Mouse (Mus musculus) monocyte, adult 2 months (primary cell): ENCODE measurements around the gene Mmd.

Experiments
- DNase-seq, 2 experiments: peaks; one replicate each; pipeline ENCODE4 v3.0.0; 2022; ENCODE audit warnings: low spot score in 2 of 2, low read depth in 1 of 2

Gene Mmd

GRCm38 (mm10) chr11:90249025-90249650, at the start of gene Mmd:
Gene Mmd, plus strand, starts transcription at chr11:90249456.
- peak; percentile 93 to 98 for DNase-seq

GRCm38 (mm10) chr11:90200826-90201225, 48.4 kb upstream of the Mmd start:
- DNase-seq: no peak

GRCm38 (mm10) chr11:90214246-90214645, 35.0 kb upstream of the Mmd start:
- DNase-seq: no peak

GRCm38 (mm10) chr11:90220022-90220645, 29.1 kb upstream of the Mmd start:
- no peak for DNase-seq

GRCm38 (mm10) chr11:90220750-90221149, 28.5 kb upstream of the Mmd start:
- no peak for DNase-seq

GRCm38 (mm10) chr11:90224914-90225470, 24.3 kb upstream of the Mmd start:
- DNase-seq: peak; percentile 50 to 51

GRCm38 (mm10) chr11:90227000-90227922, 22.0 kb upstream of the Mmd start:
- DNase-seq: no peak

- DNase-seq: no peak
These were observed 20.9 kb upstream of the Mmd start for GRCm38 (mm10) chr11:90228251-90228949.

GRCm38 (mm10) chr11:90229800-90230199, 19.5 kb upstream of the Mmd start:
- DNase-seq: no peak

- no peak for DNase-seq
These were observed 18.6 kb upstream of the Mmd start for GRCm38 (mm10) chr11:90230671-90231070.

- no peak for DNase-seq
These were observed 17.6 kb upstream of the Mmd start for GRCm38 (mm10) chr11:90231631-90232030.

- DNase-seq: no peak
These were observed 16.6 kb upstream of the Mmd start for GRCm38 (mm10) chr11:90232685-90233084.

- no peak for DNase-seq
These were observed 14.0 kb upstream of the Mmd start for GRCm38 (mm10) chr11:90235221-90235620.

GRCm38 (mm10) chr11:90237616-90238015, 11.6 kb upstream of the Mmd start:
- no peak for DNase-seq

GRCm38 (mm10) chr11:90238657-90239056, 10.6 kb upstream of the Mmd start:
- DNase-seq: no peak

- DNase-seq: peak; percentile 41 to 47
These were observed 8.5 kb upstream of the Mmd start for GRCm38 (mm10) chr11:90240652-90241330.

GRCm38 (mm10) chr11:90241874-90242273, 7.4 kb upstream of the Mmd start:
- no peak for DNase-seq

- no peak for DNase-seq
These were observed 6.0 kb upstream of the Mmd start for GRCm38 (mm10) chr11:90243300-90243699.

GRCm38 (mm10) chr11:90245630-90246029, 3.6 kb upstream of the Mmd start:
- DNase-seq: no peak

GRCm38 (mm10) chr11:90246676-90247075, 2.6 kb upstream of the Mmd start:
- DNase-seq: no peak
